Mouse (Mus musculus) kidney, adult 2 months (tissue): ENCODE results near the gene Naa60.

Experiments
- CTCF ChIP-seq: fragments of 200-500 bp; conservative IDR thresholded peaks from 2 replicates; pipeline ENCODE4 v1.5.1; 2011; ENCODE audit warnings: low read depth, mild to moderate bottlenecking, control low read depth, low read length, moderate library complexity, mixed read lengths; ENCODE audit not compliant: insufficient read depth, insufficient read length
- POLR2A ChIP-seq: fragments of 200-500 bp; IDR thresholded peaks from one replicate; pipeline ENCODE4 v1.6.1; 2011; ENCODE audit warnings: low read depth, low read length, control low read depth

DNA sequence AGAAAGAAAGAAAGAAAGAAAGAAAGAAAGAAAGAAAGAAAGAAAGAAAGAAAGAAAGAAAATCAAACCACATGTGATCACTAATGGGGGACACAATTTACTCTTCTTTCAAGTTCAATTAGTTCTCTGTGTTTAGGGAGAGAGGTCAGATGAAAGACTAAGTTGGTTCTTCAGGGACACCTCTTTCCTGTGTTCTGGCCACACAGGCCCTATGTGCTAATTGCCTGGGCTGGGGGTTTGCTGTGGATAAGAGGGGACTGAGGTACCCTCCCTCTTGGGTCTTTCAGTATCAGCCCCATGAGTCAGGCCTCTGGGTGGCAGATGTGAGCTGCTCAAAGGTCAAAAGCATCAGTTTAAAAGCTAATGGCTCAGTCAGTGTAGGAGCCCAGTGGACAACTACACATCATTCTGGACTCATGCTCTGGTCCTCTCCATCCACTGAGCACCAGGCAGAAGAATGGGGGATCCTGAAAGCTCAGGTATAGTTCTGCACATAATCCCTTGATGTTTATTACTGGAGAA is 41.5 kb upstream of the Naa60 start, which contains the start of gene Olfr15:
- TF ChIP-seq POLR2A (no peak), CTCF (peak; percentile 45)
